Mouse (Mus musculus): ENCODE measurements at regions not wholly inside any gene's neighbourhood (a gene's known extent, or its start where the extent isn't known, plus 50 kb on each side); places are given as distances from the start of the nearest gene placed in this dataset.

- no peak for TF ChIP-seq CTCF (IDR thresholded peaks at IDR 0.05; ENCODE audit: low read depth, low read length)
- TF ChIP-seq POLR2A (IDR thresholded peaks at IDR 0.05; ENCODE audit: extremely low read depth, insufficient read depth, low read length) = no peak
Measured at GRCm38 (mm10) chr5:3247333-3247732, 94.0 kb upstream of the Cdk6 start.
